Mouse (Mus musculus) MEL (cell line): ENCODE measurements at regions not wholly inside any gene's neighbourhood (a gene's known extent, or its start where the extent isn't known, plus 50 kb on each side); places are given as distances from the start of the nearest gene placed in this dataset.

Source experiments
- BHLHE40 ChIP-seq: IDR thresholded peaks from 2 replicates; pipeline ENCODE4 v1.6.1; 2012; ENCODE audit warnings: low read depth, mild to moderate bottlenecking, inconsistent platforms, low read length, improper control_type of control experiment, borderline replicate concordance
- CTCF ChIP-seq, 3 experiments: IDR thresholded peaks in 2 of 3; conservative IDR thresholded peaks in 1 of 3; 2 replicates each; pipeline ENCODE4 v1.5.1; 2011 to 2012; ENCODE audit warnings: low read length in 3 of 3, low read depth in 2 of 3, mild to moderate bottlenecking in 2 of 3, improper control_type of control experiment in 1 of 3, inconsistent platforms in 1 of 3, mixed read lengths in 1 of 3, moderate library complexity in 1 of 3; ENCODE audit not compliant: control insufficient read depth in 1 of 3, insufficient read depth in 1 of 3, poor library complexity in 1 of 3, severe bottlenecking in 1 of 3
- EP300 ChIP-seq, 2 experiments: IDR thresholded peaks; 2 replicates each; pipeline ENCODE4 v1.6.1; 2011; ENCODE audit warnings: improper control_type of control experiment in 2 of 2, low read length in 2 of 2, low read depth in 1 of 2, mild to moderate bottlenecking in 1 of 2
- MEF2A ChIP-seq: IDR thresholded peaks from 2 replicates; pipeline ENCODE4 v1.6.1; 2014; ENCODE audit warnings: low read depth, mild to moderate bottlenecking, inconsistent platforms, low read length, improper control_type of control experiment; ENCODE audit not compliant: poor library complexity, insufficient replicate concordance, severe bottlenecking; ENCODE audit errors: extremely low read depth
- POLR2A ChIP-seq, 2 experiments: IDR thresholded peaks; 2 replicates each; pipeline ENCODE4 v1.6.1; 2011 to 2012; ENCODE audit warnings: low read length in 2 of 2, mild to moderate bottlenecking in 2 of 2, control low read depth in 1 of 2, improper control_type of control experiment in 1 of 2, low read depth in 1 of 2, moderate library complexity in 1 of 2; ENCODE audit not compliant: control insufficient read depth in 1 of 2, insufficient read depth in 1 of 2, poor library complexity in 1 of 2
- UBTF ChIP-seq: IDR thresholded peaks from 2 replicates; pipeline ENCODE4 v1.6.1; 2012; ENCODE audit warnings: low read depth, mild to moderate bottlenecking, inconsistent platforms, low read length, improper control_type of control experiment, moderate library complexity, borderline replicate concordance; ENCODE audit not compliant: insufficient read depth
- ZC3H11A ChIP-seq: IDR thresholded peaks from 2 replicates; pipeline ENCODE4 v1.6.1; 2012; ENCODE audit warnings: low read depth, mild to moderate bottlenecking, inconsistent platforms, low read length, improper control_type of control experiment

GRCm38 (mm10) chr1:13494727-13495404, 2081.0 kb downstream of the A830018L16Rik start:
- no peak for TF ChIP-seq CTCF (IDR thresholded peaks at IDR 0.05 in 2 of 3, conservative IDR thresholded peaks at IDR 0.05 in 1 of 3; ENCODE audit: control insufficient read depth in 1 of 3, insufficient read depth in 1 of 3, low read depth in 2 of 3, low read length in 3 of 3, poor library complexity in 1 of 3, severe bottlenecking in 1 of 3)
- no peak for TF ChIP-seq POLR2A (IDR thresholded peaks at IDR 0.05; ENCODE audit: control insufficient read depth in 1 of 2, insufficient read depth in 1 of 2, low read depth in 1 of 2, low read length in 2 of 2, poor library complexity in 1 of 2)
- TF ChIP-seq BHLHE40 = no peak
- TF ChIP-seq MEF2A = no peak
- no peak for TF ChIP-seq EP300 (IDR thresholded peaks at IDR 0.05; ENCODE audit: low read depth in 1 of 2, low read length in 2 of 2)
- no peak for TF ChIP-seq ZC3H11A
- no peak for TF ChIP-seq UBTF
